Mouse (Mus musculus) adrenal gland, adult 8-10 months (tissue): ENCODE data around the gene Kmt5c. TPM values are rescaled to one million over a fixed set of nuclear protein-coding genes. Genes with fewer than 3 reads are reported as not detected.

ENCODE experiments used
- DNase-seq: peaks from one replicate; pipeline ENCODE4 v3.0.0; 2022
- total RNA-seq, 4 experiments: library from RNA; stranded (reverse); gene quantifications; 2 replicates each; pipeline ENCODE4 v1.2.4; 2022

Gene Kmt5c
- total RNA-seq, result 10 to 100 TPM; 31.0 to 59.8 (median 43.8) TPM

- DNase-seq, result peak; percentile 100
Measured at GRCm38 (mm10) chr7:4739544-4740275, at the start of gene Kmt5c. Gene Kmt5c (plus strand): TSS chr7:4740115.

- peak; percentile 43 for DNase-seq
Measured at GRCm38 (mm10) chr7:4690387-4690786, 49.5 kb upstream of the Kmt5c start, which contains the start of gene Brsk1. Gene Brsk1 (plus strand): TSS chr7:4690604.

GRCm38 (mm10) chr7:4690951-4691653, 48.8 kb upstream of the Kmt5c start:
- no peak for DNase-seq

DNA sequence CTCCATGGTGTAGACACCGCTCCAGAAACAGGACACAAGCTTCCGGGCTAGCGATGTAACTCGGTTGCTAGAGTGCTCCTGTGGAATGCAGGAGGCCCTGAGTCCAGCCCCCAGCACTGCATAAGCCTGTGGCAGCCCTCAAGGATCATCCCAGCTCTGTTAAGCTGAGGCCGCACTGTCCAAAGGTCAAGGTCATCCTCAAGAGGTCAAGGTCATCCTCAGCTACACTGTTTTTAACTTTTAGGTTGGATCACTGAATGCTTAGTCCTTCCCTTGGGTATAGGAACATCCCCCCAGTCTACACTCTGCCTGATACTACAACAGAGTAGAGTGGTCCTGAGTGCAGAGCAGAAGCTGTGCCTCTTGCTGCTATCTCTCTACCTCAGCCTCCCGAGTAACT, 46.9 kb upstream of the Kmt5c start:
- no peak for DNase-seq

DNA sequence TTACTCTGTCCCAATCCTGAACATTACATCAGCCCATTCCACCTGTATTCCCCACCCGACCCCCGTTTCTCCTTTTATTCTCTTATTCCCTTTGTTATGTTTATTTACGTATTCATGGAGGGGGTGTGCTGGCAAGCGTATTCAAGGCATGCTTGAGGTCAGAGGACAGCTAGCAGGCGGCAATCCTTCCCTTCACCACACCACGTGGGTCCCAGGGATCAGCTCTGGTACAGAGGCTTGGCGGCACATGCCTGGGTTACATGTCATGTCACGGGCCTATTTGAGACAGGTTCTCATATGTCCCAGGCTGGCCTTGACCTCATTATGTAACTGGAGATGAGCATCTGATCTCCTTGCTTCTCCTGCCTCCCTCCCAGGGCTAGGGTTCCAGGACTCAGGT, 37.6 kb upstream of the Kmt5c start:
- DNase-seq, result no peak

- no peak for DNase-seq
Measured at GRCm38 (mm10) chr7:4703195-4703594, 36.7 kb upstream of the Kmt5c start.

DNA sequence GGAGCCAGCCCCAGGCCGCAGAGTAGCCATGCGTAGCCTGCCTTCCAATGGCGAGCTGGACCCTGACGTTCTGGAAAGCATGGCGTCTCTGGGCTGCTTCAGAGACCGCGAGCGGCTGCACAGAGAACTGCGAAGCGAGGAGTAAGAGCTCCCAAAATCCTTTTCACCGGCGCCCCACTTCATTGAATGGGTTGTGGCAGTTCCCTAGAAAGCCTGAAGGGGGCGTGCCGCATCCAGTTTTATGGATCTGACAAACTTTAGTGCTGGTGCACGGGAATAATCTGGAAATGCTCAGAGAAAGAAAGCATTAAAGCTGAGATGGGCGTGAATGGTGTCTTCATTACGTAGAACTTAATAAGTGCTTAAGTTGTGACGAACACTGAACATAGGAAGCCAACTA, 34.8 kb upstream of the Kmt5c start:
- DNase-seq, result no peak

DNA sequence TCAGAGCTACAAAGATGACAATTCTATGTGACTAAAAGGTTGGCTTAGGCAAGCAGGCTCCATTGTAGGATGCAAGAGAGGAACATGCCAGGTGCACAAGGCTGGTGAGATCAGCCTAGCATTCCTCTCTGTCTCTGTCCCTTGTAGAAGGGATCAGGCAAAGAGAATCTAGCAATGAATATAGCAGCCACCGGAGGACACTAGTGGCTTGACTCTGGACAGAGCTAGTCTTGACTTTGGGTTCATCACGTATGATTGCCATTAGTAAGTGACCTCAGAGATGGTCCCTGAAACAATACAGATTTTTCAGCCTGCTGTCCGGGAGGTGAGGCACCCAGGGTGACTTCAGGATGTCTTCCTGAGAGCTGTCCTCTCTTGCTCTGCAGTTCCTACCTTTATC, 27.3 kb upstream of the Kmt5c start:
- DNase-seq, result no peak

DNA sequence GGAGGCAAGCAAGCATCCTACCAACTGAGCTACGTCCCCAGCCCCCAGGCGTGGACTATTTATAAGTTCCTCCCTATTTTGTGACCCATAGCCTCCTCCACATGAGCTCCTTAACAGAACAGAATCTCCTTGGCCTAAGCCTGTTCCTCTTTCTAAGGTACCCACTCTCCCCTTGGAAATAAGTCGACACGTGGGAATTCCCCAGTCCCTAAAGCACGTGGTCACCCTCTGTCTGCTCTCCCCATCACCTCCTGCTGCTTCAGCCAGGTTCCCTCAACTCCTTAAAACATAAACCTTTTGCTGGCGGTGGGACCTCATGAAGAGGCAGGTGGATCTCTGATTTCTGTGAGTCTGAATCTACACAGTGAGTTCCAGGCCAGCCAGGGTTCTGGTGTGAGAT, 23.0 kb upstream of the Kmt5c start:
- DNase-seq, result no peak

GRCm38 (mm10) chr7:4719276-4719675, 20.6 kb upstream of the Kmt5c start:
- no peak for DNase-seq

- DNase-seq, result no peak
Measured at GRCm38 (mm10) chr7:4723508-4723907, 16.4 kb upstream of the Kmt5c start.

GRCm38 (mm10) chr7:4724359-4724758, 15.6 kb upstream of the Kmt5c start:
- no peak for DNase-seq

DNA sequence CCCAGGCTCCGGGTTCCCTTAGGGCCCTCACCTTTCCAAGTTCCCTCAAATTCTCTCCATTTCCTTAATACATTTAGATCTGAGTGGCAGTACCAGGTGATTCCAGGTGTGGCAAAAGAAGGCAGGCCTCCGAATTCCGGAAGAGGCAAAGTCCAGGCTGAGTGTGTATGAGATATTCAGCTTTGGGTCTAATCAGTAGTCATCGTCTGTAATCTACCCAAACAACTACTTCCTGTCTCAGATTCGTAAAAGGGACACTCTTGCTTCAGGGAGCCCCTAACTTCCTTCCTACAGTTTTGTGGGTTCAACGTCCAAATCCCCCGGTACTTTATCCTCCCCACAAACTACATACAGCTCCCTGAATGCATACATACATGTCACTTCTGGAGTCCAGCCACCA, 14.7 kb upstream of the Kmt5c start, which contains the start of gene Tmem150b:
Tmem150b (minus strand) TSS at position 81 of the 400 bp plus-strand sequence.
- no peak for DNase-seq

- DNase-seq, result no peak
Measured at GRCm38 (mm10) chr7:4731090-4731489, 8.8 kb upstream of the Kmt5c start.

DNA sequence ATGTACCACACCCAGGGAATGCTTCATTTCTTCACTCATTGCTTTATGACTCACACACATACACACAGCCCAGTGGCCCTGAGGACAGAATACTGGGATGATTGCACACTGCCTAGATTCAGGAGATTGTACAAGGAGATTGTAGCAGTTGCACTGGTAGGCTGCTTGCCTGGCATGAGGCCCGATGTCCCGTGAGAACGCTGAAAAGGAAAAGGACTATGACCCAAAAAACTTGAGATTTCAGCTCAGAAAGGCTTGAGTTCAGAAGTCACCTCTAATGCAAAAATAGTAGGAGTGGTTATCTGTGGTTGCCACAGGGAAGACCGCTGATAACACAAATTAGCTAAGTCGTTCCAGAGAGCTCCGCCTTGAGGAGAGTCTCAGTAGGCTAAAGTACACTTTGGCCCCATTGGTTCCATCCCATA, 6.9 kb upstream of the Kmt5c start:
- DNase-seq, result no peak

DNA sequence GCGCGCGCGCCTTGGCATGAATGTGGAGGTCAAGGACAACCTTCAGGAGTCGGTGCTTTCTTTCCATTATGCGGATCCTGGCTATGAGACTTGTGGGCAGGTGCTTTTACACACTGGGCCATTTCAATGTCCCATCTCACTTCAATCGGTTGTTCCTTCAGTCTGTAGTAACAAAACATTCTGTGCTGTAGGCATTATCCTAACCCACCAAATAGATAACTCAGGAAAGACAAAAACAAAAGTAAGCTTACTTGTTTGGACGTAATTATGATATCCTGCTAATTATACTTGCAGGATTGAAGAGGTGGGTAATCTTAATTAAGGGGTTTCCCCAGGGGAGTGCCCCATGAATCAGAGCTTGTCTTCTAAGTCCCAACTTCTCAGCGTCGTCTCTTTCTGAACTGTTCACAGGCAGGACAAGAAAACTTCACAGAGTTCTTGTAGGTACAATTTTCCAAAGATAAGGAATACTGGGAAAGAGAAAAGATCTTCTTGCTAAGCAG, 823 bp upstream of the Kmt5c start:
- no peak for DNase-seq

DNA sequence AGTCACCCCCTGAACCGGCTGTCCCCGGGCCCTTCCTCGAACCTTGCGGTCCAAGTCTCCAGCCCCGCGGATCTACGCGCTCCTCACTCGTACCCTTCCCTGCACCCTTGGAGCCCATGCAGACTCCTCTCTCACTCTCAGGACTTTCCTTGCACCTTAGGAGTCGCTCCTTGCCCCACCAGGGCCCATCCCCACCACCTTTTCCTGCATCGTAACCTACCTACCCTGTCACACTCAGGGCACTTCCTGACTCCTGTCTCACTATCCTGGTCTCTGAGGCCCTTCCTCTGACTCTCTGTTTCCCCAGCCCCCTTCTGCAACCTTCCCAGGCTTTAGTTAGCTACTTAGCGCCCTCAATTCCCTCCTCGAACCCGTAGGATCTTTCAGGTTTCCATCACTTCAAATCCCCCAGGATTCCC, 403 bp downstream of the Kmt5c start:
- no peak for DNase-seq

- peak; percentile 55 for DNase-seq
Measured at GRCm38 (mm10) chr7:4741151-4741550, 1.2 kb downstream of the Kmt5c start.

DNA sequence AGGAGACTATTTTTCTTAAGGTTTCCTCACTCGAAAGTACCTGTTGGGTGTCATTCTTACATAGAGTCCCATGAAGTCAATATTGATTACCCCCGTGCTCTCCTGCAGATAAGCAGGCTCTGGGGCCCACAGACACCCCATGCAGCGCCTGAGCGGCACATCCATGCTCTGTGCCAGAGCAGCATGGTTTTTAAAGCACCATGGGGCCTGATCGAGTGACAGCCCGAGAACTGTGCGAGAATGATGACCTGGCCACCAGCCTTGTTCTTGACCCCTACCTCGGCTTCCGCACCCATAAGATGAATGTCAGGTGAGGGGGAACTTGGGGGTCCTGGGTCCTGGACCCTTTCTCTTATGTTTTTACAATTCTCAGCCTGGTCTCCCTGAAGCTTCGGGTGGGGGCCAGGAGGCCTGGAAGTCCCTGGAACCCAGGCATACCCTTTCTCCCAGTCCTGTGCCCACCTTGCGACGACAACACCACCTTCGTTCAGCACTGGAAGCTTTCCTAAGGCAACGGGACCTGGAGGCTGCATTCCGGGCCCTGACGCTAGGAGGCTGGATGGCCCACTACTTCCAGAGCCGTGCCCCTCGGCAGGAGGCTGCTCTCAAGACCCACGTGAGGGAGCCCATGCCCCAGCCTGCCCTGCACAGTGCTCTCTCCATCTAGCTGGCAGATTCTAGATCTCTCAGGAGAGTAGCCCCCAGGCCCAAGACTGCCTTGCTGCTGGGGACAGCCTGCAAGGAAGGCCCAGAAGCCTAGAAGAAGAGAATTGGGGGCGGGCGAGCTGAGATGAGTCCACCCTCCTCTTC, 2.0 kb downstream of the Kmt5c start:
- DNase-seq, result no peak

DNA sequence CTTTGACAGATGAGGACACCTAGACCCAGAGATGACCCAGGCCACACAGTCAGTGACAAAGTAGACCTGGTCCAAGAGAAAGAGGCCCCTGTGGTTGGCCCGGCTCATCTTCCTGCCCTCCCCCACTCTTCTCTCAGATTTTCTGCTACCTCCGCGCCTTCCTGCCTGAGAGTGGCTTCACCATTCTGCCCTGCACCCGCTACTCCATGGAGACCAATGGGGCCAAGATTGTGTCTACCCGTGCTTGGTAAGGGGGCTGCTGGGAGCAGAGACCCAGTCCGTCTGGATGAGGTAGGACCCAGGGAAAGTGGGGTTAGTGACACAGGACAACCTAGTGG, 2.5 kb downstream of the Kmt5c start:
- no peak for DNase-seq

- no peak for DNase-seq
Measured at GRCm38 (mm10) chr7:4743354-4743753, 3.4 kb downstream of the Kmt5c start.

DNA sequence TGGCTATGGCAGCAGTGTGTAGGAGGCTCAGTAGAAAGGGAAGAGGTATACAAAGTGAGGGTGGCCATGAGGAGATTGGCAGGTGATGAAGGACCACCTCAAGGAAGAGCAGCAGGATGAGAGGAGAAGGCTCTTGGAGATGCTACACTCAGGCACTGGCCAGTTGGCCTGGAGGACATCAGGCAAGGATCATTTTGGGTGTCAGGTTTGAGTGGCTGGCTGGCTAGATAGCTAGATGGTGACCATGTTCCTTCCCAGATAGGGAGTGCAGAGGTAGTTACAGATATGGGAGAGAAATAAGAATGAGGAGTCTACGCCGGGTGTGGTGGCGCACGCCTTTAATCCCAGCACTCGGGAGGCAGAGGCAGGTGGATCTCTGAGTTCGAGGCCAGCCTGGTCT, 5.0 kb downstream of the Kmt5c start:
- DNase-seq, result no peak
